Mouse (Mus musculus): ENCODE data around the gene Fcgr3.

Gene Fcgr3

GRCm38 (mm10) chr1:171011733-171012132 is 53.0 kb downstream of the Fcgr3 start:
- no peak for DNase-seq (ENCODE audit: low spot score)

- no peak for DNase-seq (ENCODE audit: low spot score)
Observed at GRCm38 (mm10) chr1:171006905-171007304, 57.8 kb downstream of the Fcgr3 start.

GRCm38 (mm10) chr1:171006335-171006734 is 58.4 kb downstream of the Fcgr3 start:
- no peak for DNase-seq (ENCODE audit: low spot score)

GRCm38 (mm10) chr1:171005586-171005985 is 59.1 kb downstream of the Fcgr3 start:
- no peak for DNase-seq (ENCODE audit: low spot score)

- DNase-seq (ENCODE audit: low spot score): no peak
Observed at GRCm38 (mm10) chr1:171005081-171005480, 59.7 kb downstream of the Fcgr3 start.
